In the genomic region with DNA sequence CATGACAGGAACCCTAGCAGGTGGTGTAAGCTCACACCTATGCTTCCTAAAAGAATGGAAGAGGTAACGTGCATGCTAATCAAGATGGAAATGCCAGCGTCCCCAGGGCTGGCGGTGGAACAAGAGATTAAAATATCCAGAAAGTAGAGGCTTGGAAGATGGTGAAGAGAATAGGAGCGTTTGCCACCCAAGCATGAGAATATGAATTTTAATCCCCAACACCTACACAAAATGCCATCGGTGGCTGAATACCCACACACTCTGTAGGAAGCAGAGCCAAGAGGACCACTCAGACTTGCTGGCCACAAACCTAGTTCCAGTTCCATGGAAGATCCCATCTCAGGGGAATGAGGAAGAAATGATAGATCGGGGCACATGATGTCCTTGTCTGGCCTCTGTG, we compare ENCODE assay signal across 27 mouse cellular contexts.
"Had no signal": no experiment of that assay in that cellular context is flagged by ENCODE, and none has a peak within 500 bp of the region (broad histone marks: within the 10 kb centered on the region; RNA-seq: fewer than 3 reads in every experiment).

No protein-coding gene starts in this region.

- H3K9me3 ChIP-seq: embryonic facial prominence, embryonic 10.5 days; embryonic facial prominence, embryonic 12.5 days; embryonic facial prominence, embryonic 13.5 days; embryonic facial prominence, embryonic 15.5 days; forebrain, embryonic 10.5 days; forebrain, embryonic 12.5 days; forebrain, embryonic 13.5 days; forebrain, embryonic 15.5 days had no signal

- H3K36me3 ChIP-seq: embryonic facial prominence, embryonic 10.5 days; embryonic facial prominence, embryonic 12.5 days; embryonic facial prominence, embryonic 13.5 days; embryonic facial prominence, embryonic 15.5 days; forebrain, embryonic 10.5 days; forebrain, embryonic 12.5 days; forebrain, embryonic 15.5 days had no signal

- H3K27ac ChIP-seq: embryonic facial prominence, embryonic 10.5 days; embryonic facial prominence, embryonic 12.5 days; embryonic facial prominence, embryonic 13.5 days; embryonic facial prominence, embryonic 15.5 days; forebrain, embryonic 10.5 days; forebrain, embryonic 12.5 days; forebrain, embryonic 13.5 days; forebrain, embryonic 15.5 days; gastrocnemius, adult 2 months; heart, adult 2 months had no signal

- DNase-seq: cerebellum, adult 8-10 months; cerebellum, adult 9-10 months; cerebellum, adult 9-11 months; cerebellum, postnatal 10 days; cerebellum, postnatal 14 days; cerebellum, postnatal 25 days; cerebellum, postnatal 36 days; embryo, embryonic 11 days; forebrain, postnatal 0 days; gastrocnemius, adult 2 months; gastrocnemius, postnatal 10 days; gastrocnemius, postnatal 14 days; gastrocnemius, postnatal 25 days; gastrocnemius, postnatal 36 days; heart, adult 18-20 months; heart, adult 2 months had no signal

- H3K4me2 ChIP-seq: embryonic facial prominence, embryonic 12.5 days; embryonic facial prominence, embryonic 13.5 days; embryonic facial prominence, embryonic 15.5 days; forebrain, embryonic 12.5 days; forebrain, embryonic 13.5 days; forebrain, embryonic 15.5 days had no signal

- H3K9ac ChIP-seq: embryonic facial prominence, embryonic 12.5 days; embryonic facial prominence, embryonic 13.5 days; embryonic facial prominence, embryonic 15.5 days; forebrain, embryonic 12.5 days; forebrain, embryonic 13.5 days; forebrain, embryonic 15.5 days; forebrain, postnatal 0 days had no signal

- H3K27me3 ChIP-seq: embryonic facial prominence, embryonic 12.5 days; embryonic facial prominence, embryonic 13.5 days; embryonic facial prominence, embryonic 15.5 days; forebrain, embryonic 12.5 days had no signal

- H3K4me1 ChIP-seq: embryonic facial prominence, embryonic 10.5 days; embryonic facial prominence, embryonic 12.5 days; embryonic facial prominence, embryonic 13.5 days; embryonic facial prominence, embryonic 15.5 days; forebrain, embryonic 10.5 days; forebrain, embryonic 12.5 days; forebrain, embryonic 15.5 days had no signal

- ATAC-seq: forebrain, embryonic 13.5 days; forebrain, embryonic 14.5 days; forebrain, embryonic 15.5 days; forebrain, embryonic 16.5 days; forebrain, postnatal 0 days had no signal

- H3K4me3 ChIP-seq: embryonic facial prominence, embryonic 10.5 days; embryonic facial prominence, embryonic 12.5 days; embryonic facial prominence, embryonic 13.5 days; embryonic facial prominence, embryonic 15.5 days; erythroblast, embryonic 14.5 days; forebrain, embryonic 10.5 days; forebrain, embryonic 12.5 days; forebrain, embryonic 13.5 days; forebrain, embryonic 15.5 days; gastrocnemius, adult 2 months; heart, adult 2 months had no signal
